Mouse (Mus musculus): ENCODE measurements around the gene Cdan1.

Cdan1 gene

GRCm38 (mm10) chr2:120849449-120850423 lies at the start of gene Cdan1:
TSS of gene Cdan1 (minus strand) at chr2:120850128.
- DNase-seq (ENCODE audit: low spot score in 2 of 2) = peak; percentile 40 to 47

- DNase-seq (ENCODE audit: low spot score in 2 of 2) = no peak
Measured at GRCm38 (mm10) chr2:120896361-120896760, 46.4 kb upstream of the Cdan1 start.

GRCm38 (mm10) chr2:120887601-120888000 lies 37.7 kb upstream of the Cdan1 start:
- DNase-seq (ENCODE audit: low spot score in 2 of 2) = no peak

- no peak for DNase-seq (ENCODE audit: low spot score in 2 of 2)
Measured at GRCm38 (mm10) chr2:120873192-120873591, 23.3 kb upstream of the Cdan1 start.

DNA sequence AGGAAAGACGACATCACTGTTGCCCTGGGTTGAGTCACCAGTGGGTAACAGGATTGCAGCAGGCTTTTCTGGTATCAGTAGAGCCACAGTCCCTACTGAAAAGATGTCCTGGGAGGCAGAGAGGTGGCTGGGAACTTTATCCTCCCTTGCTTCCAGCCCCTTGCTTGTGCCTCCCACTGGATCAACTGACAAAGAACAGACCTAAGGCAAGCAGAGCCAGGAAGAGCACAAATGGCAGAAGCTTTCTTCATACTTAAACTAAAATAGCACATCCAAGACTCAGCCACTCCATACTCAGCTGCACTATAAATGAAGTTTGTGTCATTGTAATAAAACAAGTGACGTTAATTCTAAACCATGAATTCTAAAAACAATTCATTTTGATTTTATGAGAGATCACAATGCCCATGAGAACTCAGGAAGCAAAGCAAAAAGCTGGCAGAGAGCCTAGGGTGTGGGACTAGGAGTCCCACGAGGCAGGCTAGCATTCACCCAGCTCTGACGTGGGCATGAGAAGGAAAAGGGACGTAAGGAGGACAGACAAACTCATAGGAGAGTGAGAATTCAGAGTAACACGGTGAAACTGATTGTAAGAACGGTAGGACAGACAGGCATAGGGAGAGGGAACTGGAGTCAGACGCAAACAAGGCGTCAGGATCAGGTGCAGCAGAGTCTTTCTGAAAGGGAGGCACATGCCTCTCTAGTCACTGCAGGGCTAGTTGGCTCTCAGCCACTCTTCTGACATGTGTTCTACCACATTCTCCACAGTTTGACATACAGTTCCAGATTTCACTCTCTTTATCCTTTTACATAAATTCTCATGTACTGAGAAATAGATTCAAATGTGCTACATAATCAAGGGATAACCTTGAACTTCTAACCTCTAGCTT lies 21.8 kb upstream of the Cdan1 start:
- no peak for DNase-seq (ENCODE audit: low spot score in 2 of 2)

GRCm38 (mm10) chr2:120867336-120867735 lies 17.4 kb upstream of the Cdan1 start:
- no peak for DNase-seq (ENCODE audit: low spot score in 2 of 2)

GRCm38 (mm10) chr2:120866561-120866960 lies 16.6 kb upstream of the Cdan1 start:
- peak in 1 of 2 experiments; percentile 41 for DNase-seq (ENCODE audit: low spot score in 2 of 2)

GRCm38 (mm10) chr2:120863389-120863788 lies 13.5 kb upstream of the Cdan1 start:
- no peak for DNase-seq (ENCODE audit: low spot score in 2 of 2)

- no peak for DNase-seq (ENCODE audit: low spot score in 2 of 2)
Measured at GRCm38 (mm10) chr2:120860699-120861098, 10.8 kb upstream of the Cdan1 start.

- DNase-seq (ENCODE audit: low spot score in 2 of 2) = no peak
Measured at GRCm38 (mm10) chr2:120858131-120858530, 8.2 kb upstream of the Cdan1 start.

DNA sequence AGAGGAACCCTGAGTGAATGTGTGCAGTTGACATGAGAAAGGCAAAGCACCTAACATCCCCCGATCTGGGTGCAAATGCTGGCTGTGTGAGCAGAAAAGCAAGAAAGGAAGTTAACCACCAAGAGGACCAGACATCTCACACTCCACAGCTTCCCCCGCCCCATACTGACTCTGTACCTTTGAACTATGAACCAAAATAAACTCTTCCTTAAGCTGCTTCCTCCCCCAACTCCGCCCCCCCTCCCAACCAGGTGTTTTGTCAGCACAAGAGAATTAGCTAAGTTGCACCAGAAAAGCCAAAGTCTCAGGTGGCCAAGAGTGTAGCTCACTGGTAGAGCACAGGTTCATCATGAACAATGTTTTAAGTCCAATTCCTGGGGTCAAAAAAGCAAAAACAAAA lies 3.2 kb upstream of the Cdan1 start:
- DNase-seq (ENCODE audit: low spot score in 2 of 2) = no peak

- DNase-seq (ENCODE audit: low spot score in 2 of 2) = no peak
Measured at GRCm38 (mm10) chr2:120852626-120853025, 2.7 kb upstream of the Cdan1 start.

DNA sequence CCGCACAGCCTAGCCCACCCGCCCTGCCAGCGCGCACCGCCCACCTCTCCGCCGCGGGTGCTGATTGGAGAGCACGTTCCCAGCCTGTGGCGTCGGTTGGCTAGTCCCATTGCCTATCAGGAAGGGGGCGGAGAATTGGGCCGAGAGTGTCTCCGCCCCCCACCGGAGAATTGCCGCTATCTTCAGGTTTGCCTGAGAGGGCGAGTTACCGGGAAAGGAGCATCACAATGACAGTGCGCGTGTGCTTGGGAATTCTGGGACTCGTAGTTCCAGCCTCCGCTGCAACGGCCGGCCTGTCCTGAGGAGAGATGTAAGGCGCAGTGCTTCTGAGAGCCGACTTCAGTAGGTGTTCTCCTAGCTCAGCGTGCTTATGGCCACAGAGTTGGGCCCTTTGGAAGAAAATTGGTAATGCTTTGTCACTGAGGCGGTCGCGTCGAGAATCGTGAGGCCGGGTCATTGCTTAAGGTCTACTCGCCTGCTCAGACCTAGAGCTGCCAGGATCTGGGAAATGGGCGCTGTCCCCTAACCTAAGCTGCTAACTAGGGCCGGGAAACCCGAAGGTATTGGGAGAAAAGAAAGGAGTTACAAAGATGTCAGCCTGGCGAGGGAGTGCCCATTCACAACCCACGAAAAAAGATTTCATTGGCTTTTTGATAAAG lies 625 bp upstream of the Cdan1 start, which contains the start of gene Ttbk2:
Ttbk2 (minus strand) TSS at position 181 of the 659 bp plus-strand sequence.
- DNase-seq (ENCODE audit: low spot score in 2 of 2) = peak; percentile 96 to 97

DNA sequence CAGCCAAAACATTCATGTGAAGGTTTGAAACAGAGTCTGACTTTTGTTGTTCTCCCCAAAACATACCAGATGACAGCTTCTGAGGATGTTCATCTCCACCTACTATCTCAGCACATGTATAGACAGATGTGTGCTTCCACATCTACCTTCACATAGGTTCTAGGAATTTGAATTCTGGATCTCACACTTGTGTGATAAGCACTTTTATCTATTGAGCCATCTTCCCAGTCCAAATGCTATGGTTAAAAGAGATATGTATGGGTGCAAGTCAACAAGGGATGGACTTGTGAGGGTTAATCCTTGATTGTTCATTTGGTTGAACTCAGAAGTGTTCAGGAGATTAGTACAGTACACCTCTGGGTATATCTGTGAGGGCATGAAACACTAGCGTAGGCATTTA lies 4.6 kb downstream of the Cdan1 start:
- DNase-seq (ENCODE audit: low spot score in 2 of 2) = no peak

DNA sequence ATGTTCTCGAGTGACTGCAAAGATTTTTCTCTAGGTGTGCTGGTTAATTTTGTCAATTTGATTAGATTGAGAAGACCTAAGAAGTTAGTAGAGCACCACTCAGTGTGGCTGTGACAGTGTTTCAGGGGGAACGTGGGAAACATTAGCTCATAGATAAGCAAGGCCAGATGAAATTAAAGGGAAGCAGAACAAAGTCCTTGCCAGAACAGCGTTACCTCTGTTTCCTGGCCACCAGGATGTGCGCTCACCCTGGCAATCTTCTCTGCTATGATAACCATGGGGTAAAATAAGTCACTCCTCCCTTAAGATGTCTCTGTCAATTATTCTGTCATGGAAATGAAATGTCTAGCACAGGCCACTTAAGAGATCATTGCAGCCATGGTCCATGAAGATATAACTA lies 5.9 kb downstream of the Cdan1 start:
- no peak for DNase-seq (ENCODE audit: low spot score in 2 of 2)

DNA sequence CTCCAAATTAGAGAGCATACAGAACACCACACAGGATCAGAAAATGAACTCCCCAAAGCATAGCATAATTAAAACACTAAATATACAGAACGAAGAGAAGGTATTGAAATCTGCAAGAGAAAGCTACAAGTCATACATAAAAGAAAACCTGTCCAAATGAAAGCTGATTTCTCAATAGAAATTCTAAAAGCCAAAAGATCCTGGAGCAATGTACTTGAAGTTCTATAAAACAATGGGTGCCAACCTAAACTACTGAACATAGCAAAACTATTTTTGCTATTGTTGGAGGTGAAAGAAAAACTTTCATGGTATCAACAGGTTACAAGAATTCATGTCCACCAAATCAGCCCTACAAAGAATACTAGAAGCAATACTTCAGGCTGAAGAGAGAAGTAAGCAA lies 8.7 kb downstream of the Cdan1 start:
- no peak for DNase-seq (ENCODE audit: low spot score in 2 of 2)

GRCm38 (mm10) chr2:120835167-120835566 lies 14.8 kb downstream of the Cdan1 start:
- DNase-seq (ENCODE audit: low spot score in 2 of 2) = no peak

- DNase-seq (ENCODE audit: low spot score in 2 of 2) = no peak
Measured at GRCm38 (mm10) chr2:120826936-120827638, 22.8 kb downstream of the Cdan1 start.

DNA sequence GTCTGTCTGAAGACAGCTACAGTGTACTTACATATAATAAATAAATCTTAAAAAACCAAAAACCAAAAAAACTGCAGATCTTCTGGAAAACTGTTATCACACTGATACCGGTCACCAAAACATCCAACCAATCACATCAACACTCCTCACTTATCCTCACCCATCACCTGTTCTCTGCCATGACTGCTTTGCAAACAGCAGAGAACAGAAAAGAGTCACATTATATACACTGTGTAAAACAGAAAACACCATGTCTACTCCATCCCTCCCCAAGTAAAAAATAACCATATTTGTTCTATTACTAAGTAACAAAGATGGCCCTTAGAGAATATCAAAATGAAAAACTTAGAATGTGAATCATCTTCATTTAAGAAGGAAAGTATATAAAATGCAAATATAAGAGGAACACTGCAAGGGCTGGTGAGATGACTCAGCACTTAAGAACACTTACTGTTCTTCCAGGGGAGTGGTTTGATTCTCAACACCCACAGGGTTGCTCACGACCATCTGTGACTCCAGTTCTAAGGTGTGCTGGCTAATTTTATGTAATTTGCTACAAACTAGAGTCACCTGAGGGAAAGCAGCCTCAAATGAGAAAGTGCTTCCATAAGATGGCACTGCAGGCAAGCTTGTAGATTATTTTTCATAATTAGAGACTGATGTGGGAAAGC lies 79.5 kb downstream of the Cdan1 start:
- no peak for DNase-seq (ENCODE audit: low spot score in 2 of 2)

GRCm38 (mm10) chr2:120761922-120762321 lies 88.0 kb downstream of the Cdan1 start:
- no peak for DNase-seq (ENCODE audit: low spot score in 2 of 2)

- DNase-seq (ENCODE audit: low spot score in 2 of 2) = no peak
Measured at GRCm38 (mm10) chr2:120748041-120748440, 101.9 kb downstream of the Cdan1 start.
